Mouse (Mus musculus): ENCODE results near the gene Olfr389. TPM values are rescaled to one million over a fixed set of nuclear protein-coding genes. Genes with fewer than 3 reads are reported as not detected.

Gene Olfr389
- not detected in 2 replicates for polyA plus RNA-seq (2016; fragmentation: Nextera tagmentation; extraction: Ambion mirVana)

GRCm38 (mm10) chr11:73780613-73781012 lies at the start of gene Olfr389:
Olfr389 (minus strand) TSS chr11:73780713.
- WGBS: 86% methylated on average over 1 of the region's 1 CpGs
- Histone ChIP-seq H3K4me2 (replicated peaks) (no peak within 1 kb of the TSS), H3K4me3 (no peak within 1 kb of the TSS), H3K27ac (no peak within 1 kb of the TSS), H3K9ac (no peak within 1 kb of the TSS), H3K27me3 (no peaks in the 10 kb centered on the region), H3K9me3 (replicated peaks) (peaks cover 5% of the 10 kb centered on the region; the same call in 1 of the 2 replicates), H3K36me3 (no peaks in the 10 kb centered on the region), H3K4me1 (no peaks in the 10 kb centered on the region)
- no peak for ATAC-seq (ENCODE audit: low FRiP score)

GRCm38 (mm10) chr11:73816949-73817348 lies 36.4 kb upstream of the Olfr389 start, which contains the start of gene Olfr392:
Olfr392 (minus strand) TSS chr11:73817049.
- H3K4me3 ChIP-seq: no peak within 1 kb of the TSS
- H3K4me1 ChIP-seq: no peaks in the 10 kb centered on the region
- WGBS: 91% methylated on average over 1 of the region's 1 CpGs
- H3K9me3 ChIP-seq (replicated peaks): 0 out of 2 replicates have a peak, but pooled peaks cover 3% of the 10 kb centered on the region
- H3K27ac ChIP-seq: no peak within 1 kb of the TSS
- no peaks in the 10 kb centered on the region for H3K27me3 ChIP-seq
- H3K4me2 ChIP-seq (replicated peaks): no peak within 1 kb of the TSS
- no peak within 1 kb of the TSS for H3K9ac ChIP-seq
- H3K36me3 ChIP-seq: no peaks in the 10 kb centered on the region
- no peak for ATAC-seq (ENCODE audit: low FRiP score)

- H3K27me3 ChIP-seq: no peaks in the 10 kb centered on the region
- no peak within 1 kb of the TSS for H3K27ac ChIP-seq
- peaks cover 3% of the 10 kb centered on the region for H3K9me3 ChIP-seq (replicated peaks)
- no peak within 1 kb of the TSS for H3K9ac ChIP-seq
- 32% methylated on average over 1 of the region's 1 CpGs for WGBS
- no peaks in the 10 kb centered on the region for H3K36me3 ChIP-seq
- no peak for ATAC-seq (ENCODE audit: low FRiP score)
- H3K4me3 ChIP-seq: no peak within 1 kb of the TSS
- H3K4me1 ChIP-seq: no peaks in the 10 kb centered on the region
- no peak within 1 kb of the TSS for H3K4me2 ChIP-seq (replicated peaks)
Observed at GRCm38 (mm10) chr11:73802952-73803351, 22.4 kb upstream of the Olfr389 start, which contains the start of gene Olfr391-ps. Olfr391-ps (minus strand) TSS chr11:73803052.

- ATAC-seq (ENCODE audit: low FRiP score): no peak
- peaks cover 6% of the 10 kb centered on the region; the same call in 1 of the 2 replicates for H3K9me3 ChIP-seq (replicated peaks)
Observed at GRCm38 (mm10) chr11:73782664-73783063, 2.2 kb upstream of the Olfr389 start, which contains the start of gene Olfr390. Olfr390 (plus strand) TSS chr11:73782964.

GRCm38 (mm10) chr11:73759115-73759514 lies 21.4 kb downstream of the Olfr389 start:
- no peak overlapping the region for H3K27ac ChIP-seq
- H3K36me3 ChIP-seq: no peaks in the 10 kb centered on the region
- H3K4me1 ChIP-seq: no peaks in the 10 kb centered on the region
- H3K4me2 ChIP-seq (replicated peaks): no peak overlapping the region
- no peak overlapping the region for H3K4me3 ChIP-seq
- peaks cover 27% of the 10 kb centered on the region for H3K9me3 ChIP-seq (replicated peaks)
- H3K27me3 ChIP-seq: no peaks in the 10 kb centered on the region
- H3K9ac ChIP-seq: no peak overlapping the region
- no peak for ATAC-seq (ENCODE audit: low FRiP score)

More at GRCm38 (mm10) chr11:73782664-73783063, 2.2 kb upstream of the Olfr389 start, which contains the start of gene Olfr390:
- H3K4me2 ChIP-seq (replicated peaks): no peak within 1 kb of the TSS
- no peak within 1 kb of the TSS for H3K4me3 ChIP-seq
- no peaks in the 10 kb centered on the region for H3K4me1 ChIP-seq
- WGBS: 60% methylated on average over 1 of the region's 1 CpGs
- no peaks in the 10 kb centered on the region for H3K27me3 ChIP-seq
- no peaks in the 10 kb centered on the region for H3K36me3 ChIP-seq
- no peak within 1 kb of the TSS for H3K27ac ChIP-seq
- H3K9ac ChIP-seq: no peak within 1 kb of the TSS

Other genes with a start within 250 kb of the Olfr389 start
- not detected in 2 replicates for gene Olfr385, start 187.7 kb downstream of the Olfr389 start, polyA plus RNA-seq (2016; fragmentation: Nextera tagmentation; extraction: Ambion mirVana)
- not detected in 2 replicates for gene Olfr384, start 182.1 kb downstream of the Olfr389 start, polyA plus RNA-seq (2016; fragmentation: Nextera tagmentation; extraction: Ambion mirVana)
- not detected in 2 replicates for gene Zfp735, start 91.9 kb downstream of the Olfr389 start, polyA plus RNA-seq (2016; fragmentation: Nextera tagmentation; extraction: Ambion mirVana)
- gene Olfr390, start 2.3 kb upstream of the Olfr389 start, polyA plus RNA-seq (2016; fragmentation: Nextera tagmentation; extraction: Ambion mirVana): not detected in 2 replicates
- not detected in 2 replicates for gene Olfr391-ps, start 22.3 kb upstream of the Olfr389 start, polyA plus RNA-seq (2016; fragmentation: Nextera tagmentation; extraction: Ambion mirVana)
- gene Olfr392, start 36.3 kb upstream of the Olfr389 start, polyA plus RNA-seq (2016; fragmentation: Nextera tagmentation; extraction: Ambion mirVana): not detected in 2 replicates
- not detected in 2 replicates for gene Olfr393, start 70.7 kb upstream of the Olfr389 start, polyA plus RNA-seq (2016; fragmentation: Nextera tagmentation; extraction: Ambion mirVana)
- gene Olfr394, start 110.1 kb upstream of the Olfr389 start, polyA plus RNA-seq (2016; fragmentation: Nextera tagmentation; extraction: Ambion mirVana): not detected in 2 replicates
- gene Olfr395, start 128.6 kb upstream of the Olfr389 start, polyA plus RNA-seq (2016; fragmentation: Nextera tagmentation; extraction: Ambion mirVana): not detected in 2 replicates
- gene Olfr23, start 156.0 kb upstream of the Olfr389 start, polyA plus RNA-seq (2016; fragmentation: Nextera tagmentation; extraction: Ambion mirVana): not detected in 2 replicates
- not detected in 2 replicates for gene Olfr397, start 180.1 kb upstream of the Olfr389 start, polyA plus RNA-seq (2016; fragmentation: Nextera tagmentation; extraction: Ambion mirVana)
- not detected in 2 replicates for gene Olfr398, start 209.7 kb upstream of the Olfr389 start, polyA plus RNA-seq (2016; fragmentation: Nextera tagmentation; extraction: Ambion mirVana)